Comparison of ENCODE assay signal across 19 mouse cellular contexts in the genomic region with DNA sequence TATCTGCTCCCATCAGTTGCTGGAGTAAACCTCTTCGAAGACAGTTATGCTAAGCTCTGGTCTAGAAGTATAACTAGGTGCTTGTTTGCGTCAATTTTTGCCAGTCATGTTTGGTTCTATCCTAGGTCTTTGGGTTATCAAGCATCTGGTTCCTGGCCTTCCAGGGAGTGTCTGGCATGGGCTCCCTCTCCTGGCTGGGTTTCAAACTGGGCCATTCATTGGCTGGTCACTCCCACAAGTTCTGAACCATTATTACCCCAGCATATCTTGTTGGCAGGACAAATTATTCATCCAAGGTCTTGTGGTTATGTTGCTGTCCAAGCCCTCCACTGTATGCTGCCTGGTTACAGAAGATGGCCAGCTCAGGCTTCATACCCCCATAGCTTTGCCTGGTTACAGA. TPM values are rescaled to one million over a fixed set of nuclear protein-coding genes. Genes with fewer than 3 reads are reported as not detected.
DNase-seq lines count a peak whose midpoint lies in the region.
"Had no signal": no experiment of that assay in that cellular context is flagged by ENCODE, and none has a peak within 500 bp of the region (broad histone marks: within the 10 kb centered on the region; RNA-seq: fewer than 3 reads in every experiment).

No protein-coding gene starts in this region.

- DNase-seq in adrenal gland, adult 2 months = peak; percentile 72
- DNase-seq in adrenal gland, postnatal 10 days = no peak
- peak; percentile 12 for DNase-seq in ovary, adult 18-20 months (ENCODE audit: low spot score)
- no peak for DNase-seq in ovary, postnatal 36 days (ENCODE audit: low spot score)
- peak; percentile 26 for DNase-seq in adrenal gland, postnatal 25 days
- no peak for DNase-seq in kidney, adult 18-20 months
- no peak for DNase-seq in heart, postnatal 36 days
- DNase-seq: cerebellum, adult 11-12 months; cerebellum, adult 2 months; cerebellum, adult 9-10 months; cerebellum, postnatal 10 days; cerebellum, postnatal 25 days; forebrain, postnatal 0 days had no signal

- intact Hi-C loops in heart, postnatal 36 days (cut with DNase I) = no loop called here

RNA-seq across cellular contexts. Expression of gene Tmed3, which starts 11.2 kb away (rescaled TPM):
- 10 to 100 TPM; 78.7 to 84.0 TPM for total RNA-seq in adrenal gland, adult 2 months (2021)
- 91.2 and 99.7 TPM in 2 replicates for polyA plus RNA-seq in adrenal gland, adult 2 months (2012; rRNA removed)
- total RNA-seq in adrenal gland, postnatal 10 days (2021) = 10 to 100 TPM; 70.7 to 75.4 TPM
- total RNA-seq in adrenal gland, postnatal 25 days (2021) = 80.1 and 92.7 TPM in 2 replicates
- total RNA-seq in heart, postnatal 36 days (2021) = 10 to 100 TPM; 27.0 to 28.0 TPM

RNA-seq across cellular contexts. Expression of gene Ankrd34c, which starts 44.6 kb away (rescaled TPM):
- not detected for total RNA-seq in adrenal gland, adult 2 months (2021)
- polyA plus RNA-seq in adrenal gland, adult 2 months (2012; rRNA removed) = not detected in 2 replicates
- total RNA-seq in adrenal gland, postnatal 10 days (2021) = not detected
- total RNA-seq in adrenal gland, postnatal 25 days (2021) = not detected in 2 replicates
- not detected for total RNA-seq in heart, postnatal 36 days (2021)
- total RNA-seq: ES-E14, MEL had no signal
- polyA plus RNA-seq: C2C12; embryonic facial prominence, embryonic 14.5 days; forebrain, embryonic 11.5 days; forebrain, embryonic 13.5 days had no signal

Comparison
In these comparisons a context has a peak if more than half of its experiments do, and no peak if none do; other contexts are left out.
1. DNase-seq: peak in adrenal gland, adult 2 months (single experiment), ovary, adult 18-20 months (single experiment) and adrenal gland, postnatal 25 days (single experiment); none in adrenal gland, postnatal 10 days (single experiment), ovary, postnatal 36 days (single experiment), kidney, adult 18-20 months (single experiment) and heart, postnatal 36 days (0 of 2).